Mouse (Mus musculus): ENCODE results near the gene Lrsam1. TPM values are rescaled to one million over a fixed set of nuclear protein-coding genes. Genes with fewer than 3 reads are reported as not detected.

Lrsam1 gene
- polyA plus RNA-seq, 1 experiment from 2014 or later, result 6.6 TPM

DNA sequence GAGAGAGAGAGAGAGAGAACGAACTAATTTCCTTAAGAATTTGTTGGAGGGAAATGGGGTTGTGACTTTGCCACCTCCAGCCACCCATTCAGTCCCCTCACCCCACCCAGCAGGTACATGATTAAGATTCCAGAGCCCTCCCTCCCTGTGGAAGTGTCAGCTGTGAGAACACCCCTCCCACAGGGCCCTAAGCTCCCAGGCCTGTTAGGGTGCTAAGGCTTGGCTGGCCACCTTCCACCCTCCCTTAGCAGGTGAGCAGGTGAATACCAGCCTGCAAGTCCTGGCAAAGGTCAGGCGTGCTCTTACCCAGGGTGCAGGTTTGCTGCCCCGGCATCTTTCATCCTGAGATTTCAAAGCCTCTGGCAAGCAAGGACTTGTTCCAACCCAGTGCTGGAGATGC lies 83.0 kb downstream of the Lrsam1 start:
- H3K27ac ChIP-seq (ENCODE audit: low read depth), result peak overlapping the region; percentile 58
- no peak for DNase-seq
- H3K36me3 ChIP-seq (ENCODE audit: insufficient read depth), result 0 out of 2 replicates have a peak, but pooled peaks cover 5% of the 10 kb centered on the region
- peak overlapping the region; percentile 88 for H3K4me3 ChIP-seq (ENCODE audit: low read depth, low read length)
- H3K9me3 ChIP-seq (ENCODE audit: low read depth, low read length), result no peaks in the 10 kb centered on the region
- H3K4me2 ChIP-seq, result peak overlapping the region; percentile 87
- TF ChIP-seq CTCF (IDR thresholded peaks at IDR 0.05; ENCODE audit: low read depth), result no peak
- 57% methylated on average over 3 of the region's 3 CpGs for WGBS
- peak overlapping the region; percentile 83 for H3K9ac ChIP-seq
- H3K27me3 ChIP-seq (ENCODE audit: insufficient read depth, low read length), result no peaks in the 10 kb centered on the region
- no peak for ATAC-seq (ENCODE audit: insufficient read depth)
- peaks cover 48% of the 10 kb centered on the region for H3K4me1 ChIP-seq (ENCODE audit: insufficient read depth)

DNA sequence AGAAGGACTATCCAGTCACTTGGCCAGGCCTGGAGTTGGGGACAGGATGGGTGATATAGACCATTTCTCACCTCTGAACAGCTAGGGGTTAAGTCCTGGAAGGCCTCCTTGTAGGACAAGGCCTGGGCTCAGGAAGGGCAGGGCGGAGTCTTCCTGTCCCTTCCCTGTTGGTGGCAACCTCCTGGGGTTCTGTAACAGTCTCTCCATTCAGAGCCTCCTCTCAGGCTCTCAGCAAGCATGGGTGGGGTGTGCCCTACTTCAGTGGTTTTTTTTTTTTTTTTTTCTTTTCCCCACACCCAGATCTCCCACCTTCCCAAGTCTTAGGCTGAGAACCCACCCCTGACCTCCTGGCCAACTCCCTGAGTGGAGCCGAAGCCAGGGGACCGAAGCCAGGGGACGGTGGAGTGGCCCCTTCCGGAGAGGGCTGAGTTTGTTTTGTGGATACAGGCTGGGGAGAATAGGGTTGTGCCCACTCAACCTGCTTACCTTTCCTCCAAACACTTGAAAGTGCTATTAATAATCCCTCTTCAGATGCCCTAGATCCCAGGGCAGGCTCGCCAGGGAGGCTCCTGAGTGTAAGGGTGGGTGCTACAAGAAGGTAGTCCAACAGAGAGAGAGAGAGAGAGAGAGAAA lies 83.5 kb downstream of the Lrsam1 start:
- DNase-seq (peak; percentile 59), ATAC-seq (ENCODE audit: insufficient read depth) (0 out of 2 replicates have a peak, but pooled peaks have one; percentile 4)
- H3K27ac ChIP-seq (ENCODE audit: low read depth), result peak overlapping the region; percentile 94
- TF ChIP-seq CTCF (IDR thresholded peaks at IDR 0.05; ENCODE audit: low read depth), result no peak
- peaks cover 48% of the 10 kb centered on the region for H3K4me1 ChIP-seq (ENCODE audit: insufficient read depth)
- H3K9me3 ChIP-seq (ENCODE audit: low read depth, low read length), result no peaks in the 10 kb centered on the region
- peak overlapping the region; percentile 83 for H3K9ac ChIP-seq
- 37% methylated on average over 6 of the region's 6 CpGs for WGBS
- H3K4me3 ChIP-seq (ENCODE audit: low read depth, low read length), result peak overlapping the region; percentile 88
- H3K36me3 ChIP-seq (ENCODE audit: insufficient read depth), result 0 out of 2 replicates have a peak, but pooled peaks cover 5% of the 10 kb centered on the region
- H3K4me2 ChIP-seq, result peak overlapping the region; percentile 87
- H3K27me3 ChIP-seq (ENCODE audit: insufficient read depth, low read length), result no peaks in the 10 kb centered on the region

DNA sequence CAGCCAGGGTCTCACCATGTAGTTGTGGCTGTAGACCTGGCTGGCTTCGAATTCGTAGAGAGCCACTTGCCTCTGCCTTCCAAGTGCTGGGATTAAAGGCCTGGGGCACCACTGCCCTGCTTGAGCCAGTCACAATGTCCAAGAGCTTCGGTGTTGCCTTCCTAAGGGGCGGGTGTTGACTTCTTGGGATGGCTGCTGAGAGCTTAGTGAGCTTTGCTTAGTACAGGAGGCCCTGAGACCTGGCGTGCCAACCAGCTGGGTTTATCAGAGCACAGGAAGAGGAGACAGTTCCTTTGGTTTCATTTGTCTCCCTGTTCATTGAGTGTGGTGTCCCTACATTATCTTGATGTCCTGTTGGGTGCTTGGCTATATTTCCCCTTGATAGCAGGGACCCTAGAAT lies 84.1 kb downstream of the Lrsam1 start:
- H3K4me1 ChIP-seq (ENCODE audit: insufficient read depth), result peaks cover 45% of the 10 kb centered on the region
- H3K9me3 ChIP-seq (ENCODE audit: low read depth, low read length), result no peaks in the 10 kb centered on the region
- H3K4me3 ChIP-seq (ENCODE audit: low read depth, low read length), result peak overlapping the region; percentile 88
- ATAC-seq (ENCODE audit: insufficient read depth), result no peak
- no peaks in the 10 kb centered on the region for H3K27me3 ChIP-seq (ENCODE audit: insufficient read depth, low read length)
- 0 out of 2 replicates have a peak, but pooled peaks cover 5% of the 10 kb centered on the region for H3K36me3 ChIP-seq (ENCODE audit: insufficient read depth)
- H3K27ac ChIP-seq (ENCODE audit: low read depth), result peak overlapping the region; percentile 94
- no peak for TF ChIP-seq CTCF (IDR thresholded peaks at IDR 0.05; ENCODE audit: low read depth)
- no peak for DNase-seq
- peak overlapping the region; percentile 83 for H3K9ac ChIP-seq
- 20% methylated on average over 5 of the region's 5 CpGs for WGBS
- H3K4me2 ChIP-seq, result peak overlapping the region; percentile 87

DNA sequence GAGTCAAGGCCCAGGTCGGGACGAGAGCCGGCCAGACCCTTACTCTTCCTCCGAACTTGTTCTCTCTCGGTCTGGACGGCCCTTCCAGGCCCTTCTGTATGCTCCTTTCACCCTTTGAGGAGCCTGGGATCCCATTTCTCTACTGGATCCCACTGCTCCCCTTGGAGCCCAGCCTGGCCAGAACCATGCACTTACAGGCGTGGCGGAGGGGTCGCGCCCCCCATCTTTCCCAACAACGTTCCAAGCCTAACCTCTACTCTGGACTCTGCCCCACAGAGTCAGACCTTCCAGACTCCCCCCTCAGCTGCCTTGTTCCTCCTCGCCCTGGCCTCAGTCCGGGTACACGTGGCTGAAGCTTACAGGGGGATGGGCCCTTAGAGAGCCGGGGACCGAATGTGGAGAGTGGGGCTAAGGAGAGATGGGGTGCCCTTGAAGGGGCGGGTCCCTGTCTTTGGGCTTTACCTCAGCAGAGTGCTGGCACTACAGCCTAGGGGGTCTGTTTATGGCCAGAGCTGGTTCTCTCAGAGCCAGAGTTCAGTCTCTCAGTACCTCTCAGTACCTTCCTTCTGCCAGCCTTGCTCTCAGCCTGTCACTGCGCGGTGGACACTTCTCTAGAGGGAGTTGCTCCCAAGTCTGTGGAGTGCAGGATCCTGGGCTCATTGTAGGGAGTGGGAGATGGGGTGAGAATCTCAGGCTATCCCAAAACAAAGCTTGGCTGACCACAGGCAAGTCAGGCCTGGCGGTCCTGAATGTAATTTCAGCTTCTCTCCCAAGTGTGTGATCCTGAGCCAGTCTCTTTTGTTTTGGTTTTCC lies 84.7 kb downstream of the Lrsam1 start:
- Histone ChIP-seq H3K27me3 (ENCODE audit: insufficient read depth, low read length) (no peaks in the 10 kb centered on the region), H3K4me1 (ENCODE audit: insufficient read depth) (peaks cover 41% of the 10 kb centered on the region), H3K4me3 (ENCODE audit: low read depth, low read length) (peak overlapping the region; percentile 88), H3K27ac (ENCODE audit: low read depth) (peak overlapping the region; percentile 94), H3K9me3 (ENCODE audit: low read depth, low read length) (no peaks in the 10 kb centered on the region), H3K9ac (peak overlapping the region; percentile 83), H3K4me2 (peak overlapping the region; percentile 87), H3K36me3 (ENCODE audit: insufficient read depth) (0 out of 2 replicates have a peak, but pooled peaks cover 5% of the 10 kb centered on the region)
- WGBS, result 2% methylated on average over 20 of the region's 20 CpGs
- no peak for DNase-seq
- ATAC-seq (ENCODE audit: insufficient read depth), result peak; percentile 10; the same call in 1 of the 2 replicates
- TF ChIP-seq CTCF (IDR thresholded peaks at IDR 0.05; ENCODE audit: low read depth), result 0 out of 2 replicates have a peak, but pooled peaks have one; percentile 6

DNA sequence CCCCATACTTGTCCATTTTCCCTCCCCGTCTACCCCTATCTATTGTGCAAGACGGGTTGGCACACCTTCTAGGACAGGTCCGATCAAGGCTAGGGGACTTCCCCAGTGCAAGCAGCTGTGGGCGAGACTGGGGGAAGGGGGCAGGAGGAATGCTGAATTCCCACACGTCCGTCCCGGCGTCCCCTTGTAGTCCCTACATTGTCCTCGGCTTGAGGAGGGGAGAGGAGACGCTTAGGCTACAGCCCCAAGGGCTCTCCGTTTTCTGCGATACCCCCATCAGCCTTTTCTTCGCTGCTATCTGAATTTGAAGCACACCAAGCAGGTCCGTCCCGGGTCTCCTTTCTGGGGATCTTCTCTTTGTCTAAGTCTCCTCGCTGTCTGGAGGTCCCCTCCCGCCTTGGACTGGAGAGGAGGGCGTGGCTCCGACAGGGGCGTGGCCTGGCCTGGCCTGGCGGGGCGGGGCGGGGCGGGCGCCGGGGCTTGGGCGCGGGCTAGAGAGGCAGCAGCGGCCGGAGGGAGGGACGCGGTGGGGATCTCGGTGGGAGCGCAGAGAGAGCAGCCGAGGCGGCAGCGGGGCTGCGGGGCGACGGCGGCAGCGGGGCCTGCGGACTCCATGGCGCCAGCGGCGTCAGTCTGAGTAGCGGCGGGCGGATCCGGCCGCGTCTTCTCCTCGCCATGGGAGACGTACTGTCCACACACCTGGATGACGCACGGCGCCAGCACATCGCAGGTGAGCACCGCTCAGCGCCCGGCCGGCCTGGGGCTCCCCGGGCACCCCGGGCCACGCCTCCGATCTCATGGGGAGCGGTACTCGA lies 85.5 kb downstream of the Lrsam1 start, which contains the start of gene Fam129b:
Fam129b (plus strand) TSS at position 440 of the 815 bp plus-strand sequence.
- Histone ChIP-seq H3K4me1 (ENCODE audit: insufficient read depth) (peaks cover 33% of the 10 kb centered on the region), H3K4me3 (ENCODE audit: low read depth, low read length) (peak within 1 kb of the TSS; percentile 88), H3K4me2 (peak within 1 kb of the TSS; percentile 87), H3K27me3 (ENCODE audit: insufficient read depth, low read length) (no peaks in the 10 kb centered on the region), H3K9me3 (ENCODE audit: low read depth, low read length) (no peaks in the 10 kb centered on the region), H3K27ac (ENCODE audit: low read depth) (peak within 1 kb of the TSS; percentile 94), H3K36me3 (ENCODE audit: insufficient read depth) (0 out of 2 replicates have a peak, but pooled peaks cover 5% of the 10 kb centered on the region), H3K9ac (peak within 1 kb of the TSS; percentile 83)
- under 1% methylated on average over 65 of the region's 68 CpGs for WGBS
- TF ChIP-seq CTCF (IDR thresholded peaks at IDR 0.05; ENCODE audit: low read depth), result no peak
- DNase-seq, result peak; percentile 94
- peak; percentile 84 for ATAC-seq (ENCODE audit: insufficient read depth)

Other genes starting within 250 kb of the Lrsam1 start
- gene Cdk9, start 248.5 kb downstream of the Lrsam1 start, polyA plus RNA-seq (2014; fragmentation: Nextera tagmentation; extraction: Ambion mirVana), result 81.7 and 84.3 TPM in 2 replicates
- gene Sh2d3c, start 240.6 kb downstream of the Lrsam1 start, polyA plus RNA-seq (2014; fragmentation: Nextera tagmentation; extraction: Ambion mirVana), result 37.6 and 38.8 TPM in 2 replicates
- gene 6330409D20Rik, start 220.6 kb downstream of the Lrsam1 start, polyA plus RNA-seq (2014; fragmentation: Nextera tagmentation; extraction: Ambion mirVana), result 0.20 TPM in 1 of 2 replicates, not detected in the other
- 66.2 and 71.0 TPM in 2 replicates for gene Tor2a, start 204.4 kb downstream of the Lrsam1 start, polyA plus RNA-seq (2014; fragmentation: Nextera tagmentation; extraction: Ambion mirVana)
- gene Ttc16, start 186.0 kb downstream of the Lrsam1 start, polyA plus RNA-seq (2014; fragmentation: Nextera tagmentation; extraction: Ambion mirVana), result 0.15 and 0.33 TPM in 2 replicates
- 2.7 and 4.4 TPM in 2 replicates for gene Ptrh1, start 185.8 kb downstream of the Lrsam1 start, polyA plus RNA-seq (2014; fragmentation: Nextera tagmentation; extraction: Ambion mirVana)
- gene Cfap157, start 177.2 kb downstream of the Lrsam1 start, polyA plus RNA-seq (2014; fragmentation: Nextera tagmentation; extraction: Ambion mirVana), result 0.11 and 0.33 TPM in 2 replicates
- 20.7 and 22.2 TPM in 2 replicates for gene Stxbp1, start 114.4 kb downstream of the Lrsam1 start, polyA plus RNA-seq (2014; fragmentation: Nextera tagmentation; extraction: Ambion mirVana)
- 41.2 and 46.5 TPM in 2 replicates for gene Fam129b, start 85.5 kb downstream of the Lrsam1 start, polyA plus RNA-seq (2014; fragmentation: Nextera tagmentation; extraction: Ambion mirVana)
- 235 and 256 TPM in 2 replicates for gene Rpl12, start 55 bp downstream of the Lrsam1 start, polyA plus RNA-seq (2014; fragmentation: Nextera tagmentation; extraction: Ambion mirVana)
- 12.4 and 14.4 TPM in 2 replicates for gene Slc2a8, start 20.5 kb upstream of the Lrsam1 start, polyA plus RNA-seq (2014; fragmentation: Nextera tagmentation; extraction: Ambion mirVana)
- 11.1 and 13.0 TPM in 2 replicates for gene Garnl3, start 170.0 kb upstream of the Lrsam1 start, polyA plus RNA-seq (2014; fragmentation: Nextera tagmentation; extraction: Ambion mirVana)